Mouse (Mus musculus) gastrocnemius, adult 18-20 months (tissue): Measurements from ENCODE around the gene Gm17087. TPM values are rescaled to one million over a fixed set of nuclear protein-coding genes. Genes with fewer than 3 reads are reported as not detected.
A peak's percentile ranks its signal among the peaks of the same experiment; 100 is the strongest.

ENCODE experiments used
- DNase-seq: peaks from one replicate; pipeline ENCODE4 v3.0.0; 2021; ENCODE audit warnings: low spot score
- total RNA-seq, 2 experiments: library from RNA; stranded (reverse); gene quantifications; 2 replicates each; pipeline ENCODE4 v1.2.3; 2021

Gene Gm17087
- total RNA-seq, 2 experiments from 2014 or later: not detected

DNA sequence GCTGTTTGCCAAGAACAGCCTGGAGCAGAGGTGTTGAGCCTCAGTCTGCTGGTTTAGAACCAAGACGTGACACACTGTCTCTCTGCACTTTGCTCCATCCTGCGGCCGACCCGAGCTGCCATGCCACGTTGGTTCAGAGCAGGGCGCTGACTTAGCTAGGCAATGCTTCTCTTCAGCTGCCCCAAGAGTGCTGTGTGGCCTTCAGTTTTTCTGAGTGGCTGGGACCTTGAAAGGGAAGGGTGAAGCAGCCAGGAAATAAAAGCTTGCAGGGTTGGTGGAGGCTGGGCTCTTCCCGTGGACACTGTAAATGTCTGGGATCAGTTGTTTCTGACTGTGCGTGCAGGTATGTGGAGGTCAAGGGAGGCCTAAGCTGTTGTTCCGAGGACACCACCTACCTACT, 20.4 kb downstream of the Gm17087 start:
- no peak for DNase-seq

DNA sequence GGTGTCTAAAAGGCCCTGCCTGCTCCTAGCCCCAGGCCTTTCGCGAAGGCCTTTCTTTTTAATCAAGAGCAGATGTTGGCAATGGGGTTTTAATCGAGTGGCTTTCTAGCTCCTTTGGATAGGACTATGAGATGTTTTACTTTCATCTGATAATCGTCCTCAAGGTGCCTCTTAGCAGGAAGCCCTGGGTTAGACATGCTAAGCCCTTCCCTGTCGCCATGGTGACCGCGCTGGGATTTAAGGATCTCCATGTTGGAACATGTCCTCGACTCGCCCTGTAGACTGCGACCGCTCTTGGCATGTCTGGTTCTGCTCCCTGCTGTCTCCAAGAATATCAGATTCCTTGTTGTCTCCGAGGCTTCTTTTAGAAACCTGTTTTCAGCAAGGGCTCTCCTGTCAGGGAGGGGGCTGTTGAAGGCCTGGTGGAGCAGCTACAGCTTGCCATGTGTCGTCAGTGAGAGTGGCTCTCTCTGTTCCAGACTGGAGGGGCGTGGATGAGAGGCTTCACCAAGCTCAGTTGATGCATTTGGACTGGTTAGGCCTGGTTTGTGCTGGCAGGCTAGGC, 24.7 kb downstream of the Gm17087 start:
- DNase-seq: peak; percentile 15

DNA sequence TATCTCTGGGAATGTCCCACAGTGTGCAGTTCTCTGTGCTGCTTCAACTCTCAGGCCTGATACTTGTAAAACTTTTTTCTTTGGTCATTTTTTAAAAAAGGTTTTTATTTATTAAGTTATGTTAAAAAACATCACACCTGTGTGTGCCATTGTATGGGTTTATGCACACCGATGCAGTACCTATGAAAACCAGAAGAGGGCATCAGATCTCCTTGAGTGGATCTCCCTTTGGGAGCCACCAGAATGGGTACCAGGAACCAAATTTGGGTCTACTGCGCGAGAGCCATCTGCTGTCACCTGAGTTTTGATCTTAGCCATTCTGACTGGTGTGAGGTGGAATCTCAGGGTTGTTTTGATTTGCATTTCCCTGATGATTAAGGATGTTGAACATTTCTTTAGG, 28.6 kb downstream of the Gm17087 start:
- no peak for DNase-seq

DNA sequence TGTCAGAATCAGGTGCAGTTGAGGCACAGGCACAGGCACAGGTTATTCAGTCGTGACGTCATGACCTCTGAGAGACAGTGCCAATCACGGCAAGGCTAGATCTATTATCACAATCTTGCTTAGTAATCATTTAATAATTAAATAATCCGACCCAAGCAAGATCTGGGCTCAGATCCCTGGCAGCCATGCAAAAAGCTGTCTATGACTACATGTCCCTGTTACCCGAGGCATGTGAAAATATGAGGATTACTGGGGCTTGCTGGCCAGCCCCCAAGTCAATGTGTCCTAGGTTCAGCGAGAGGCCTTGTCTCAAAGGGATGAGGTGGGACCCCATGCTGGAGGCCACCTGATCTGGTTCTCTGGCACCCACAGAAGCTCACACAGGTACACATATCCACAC, 30.2 kb downstream of the Gm17087 start:
- no peak for DNase-seq

DNA sequence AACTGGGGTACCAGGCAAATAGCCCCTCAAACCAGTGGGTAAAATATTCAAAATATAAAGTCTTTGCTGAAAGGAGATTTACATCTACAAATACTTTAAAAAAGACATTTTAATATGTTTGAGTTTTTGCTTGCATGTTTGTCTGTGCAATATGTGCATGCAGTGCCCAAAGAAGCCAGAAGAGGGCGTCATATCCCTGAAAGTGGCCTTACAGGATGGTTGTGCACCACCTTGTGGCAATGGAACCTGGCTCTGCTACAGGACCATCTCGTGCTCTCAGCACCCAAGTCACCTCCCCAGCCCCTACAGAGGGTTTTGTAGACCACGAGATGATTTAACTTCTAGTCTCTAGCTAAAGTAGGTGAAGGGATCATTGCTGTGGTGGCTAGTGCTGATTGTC, 32.9 kb downstream of the Gm17087 start:
- DNase-seq: no peak

DNA sequence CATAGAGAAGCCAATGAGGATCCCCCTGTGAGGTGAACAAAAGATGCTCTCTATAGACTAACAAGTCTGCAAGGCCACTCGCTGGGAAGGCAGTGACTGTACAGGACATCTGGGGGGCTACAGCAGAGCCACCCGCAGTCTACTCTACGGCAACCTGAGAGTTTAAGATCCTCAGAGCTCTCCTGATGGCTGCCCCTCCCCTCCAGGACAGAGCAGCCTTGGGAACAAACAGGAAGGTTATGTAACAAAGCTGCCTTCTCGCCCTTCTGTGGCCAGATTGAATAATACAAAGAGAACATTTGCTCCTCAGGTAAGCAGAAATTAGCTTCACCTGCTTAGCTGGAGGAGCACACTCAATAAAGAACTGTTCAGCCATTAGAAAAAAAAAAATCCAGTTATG, 34.1 kb downstream of the Gm17087 start:
- DNase-seq: no peak

DNA sequence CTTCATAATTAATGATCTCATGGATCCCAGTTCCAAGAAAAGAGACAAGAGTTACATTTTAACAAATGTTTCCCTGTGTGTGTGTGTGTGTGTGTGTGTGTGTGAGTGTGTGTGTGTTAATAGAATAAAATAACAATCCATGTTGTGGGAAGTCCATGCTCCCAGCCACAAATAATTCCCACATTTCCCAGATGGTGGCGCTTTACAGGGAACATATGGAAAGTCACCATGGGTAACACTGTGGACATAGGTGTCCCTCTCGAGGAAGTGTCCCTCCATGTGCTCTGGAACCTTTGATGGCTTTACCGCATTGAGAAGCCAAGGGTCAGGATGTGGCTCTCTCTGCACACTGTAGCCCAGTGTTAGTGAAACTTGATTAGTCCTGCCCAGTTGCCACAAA, 38.1 kb downstream of the Gm17087 start:
- DNase-seq: no peak

DNA sequence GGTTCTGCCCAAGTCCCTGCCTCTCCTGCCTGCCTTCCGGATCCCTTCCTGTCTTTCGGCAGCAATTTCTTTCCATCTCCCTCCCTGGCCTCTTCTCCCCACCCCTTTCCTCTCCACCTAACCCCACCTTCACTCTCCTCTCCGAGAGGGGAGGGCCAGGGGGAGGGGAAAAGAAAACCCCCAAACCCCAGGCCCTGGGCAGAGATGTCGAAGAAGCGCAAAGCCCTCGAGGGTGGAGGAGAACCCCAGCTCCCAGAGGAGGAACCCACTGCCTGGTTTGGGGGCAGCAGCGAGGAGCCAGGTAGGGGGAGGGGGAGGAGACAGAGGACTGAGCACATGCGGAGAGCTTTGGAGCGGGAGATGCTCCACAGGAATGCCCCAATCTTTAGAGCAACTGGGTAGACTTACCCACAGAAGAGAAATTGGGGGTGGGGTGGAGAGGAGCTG, 39.9 kb downstream of the Gm17087 start:
- no peak for DNase-seq

DNA sequence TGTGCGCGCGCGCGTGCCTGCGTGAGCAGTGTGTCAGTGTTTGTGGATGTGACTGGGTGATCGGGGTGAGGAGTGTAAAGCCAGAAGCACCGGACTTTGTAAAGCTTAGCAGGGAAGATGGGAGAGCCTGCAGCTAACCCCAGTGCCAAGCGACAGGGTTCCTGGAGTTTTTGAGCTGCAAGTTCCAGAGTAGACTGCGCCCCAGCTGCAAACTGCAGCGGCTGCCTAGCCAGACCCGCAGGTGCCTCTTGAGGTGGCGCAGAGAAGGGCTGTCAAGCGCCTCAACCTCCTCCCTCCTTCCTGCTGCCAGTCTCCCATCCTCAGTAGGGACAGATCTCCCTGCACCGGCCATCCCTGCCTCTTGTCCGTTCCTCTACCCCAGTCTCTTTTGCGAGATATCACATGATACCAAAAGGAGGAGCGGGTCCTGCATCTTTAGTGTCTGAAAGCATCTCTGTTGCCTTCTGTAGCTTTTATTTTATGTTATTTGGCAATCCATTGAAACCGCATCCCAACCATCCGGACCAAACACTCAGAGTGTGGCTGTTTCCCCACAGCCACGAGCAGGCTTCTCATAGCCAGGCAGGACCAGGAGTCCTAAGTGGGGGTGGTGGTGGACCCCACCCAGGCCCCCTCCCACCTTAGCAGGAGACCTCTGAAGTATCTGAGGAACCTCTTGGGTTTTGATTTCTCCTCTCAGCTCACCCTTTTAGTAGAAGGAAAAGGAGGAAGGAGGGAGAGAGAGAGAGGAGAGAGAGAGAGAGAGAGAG, 40.6 kb downstream of the Gm17087 start:
- no peak for DNase-seq

DNA sequence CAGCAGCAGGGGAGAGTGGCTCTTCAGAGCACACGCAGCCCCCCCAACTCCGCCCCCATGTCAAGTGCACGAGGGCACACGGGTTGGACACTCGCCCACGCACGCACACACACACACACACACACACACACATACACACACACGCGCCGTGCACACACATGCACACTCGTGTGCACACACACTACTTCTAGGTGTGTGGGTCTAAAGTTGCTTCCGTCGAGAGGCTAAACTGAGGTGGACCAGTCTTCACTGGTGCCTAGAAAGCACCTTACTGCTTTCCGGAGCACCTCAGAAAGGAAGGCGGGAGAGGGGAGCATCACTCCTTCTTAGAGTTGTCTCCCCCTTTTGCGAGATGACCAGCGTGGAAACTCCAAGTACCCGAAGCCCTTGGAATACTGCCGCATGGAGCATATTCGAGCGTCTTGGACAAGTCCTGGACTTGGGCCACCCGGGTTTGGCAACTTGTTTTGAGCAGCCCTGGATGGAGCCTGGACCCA, 41.5 kb downstream of the Gm17087 start, which contains the start of gene Pde10a:
Gene Pde10a (plus strand): TSS at position 148 of the 497 bp plus-strand sequence.
- peak; percentile 56 for DNase-seq

DNA sequence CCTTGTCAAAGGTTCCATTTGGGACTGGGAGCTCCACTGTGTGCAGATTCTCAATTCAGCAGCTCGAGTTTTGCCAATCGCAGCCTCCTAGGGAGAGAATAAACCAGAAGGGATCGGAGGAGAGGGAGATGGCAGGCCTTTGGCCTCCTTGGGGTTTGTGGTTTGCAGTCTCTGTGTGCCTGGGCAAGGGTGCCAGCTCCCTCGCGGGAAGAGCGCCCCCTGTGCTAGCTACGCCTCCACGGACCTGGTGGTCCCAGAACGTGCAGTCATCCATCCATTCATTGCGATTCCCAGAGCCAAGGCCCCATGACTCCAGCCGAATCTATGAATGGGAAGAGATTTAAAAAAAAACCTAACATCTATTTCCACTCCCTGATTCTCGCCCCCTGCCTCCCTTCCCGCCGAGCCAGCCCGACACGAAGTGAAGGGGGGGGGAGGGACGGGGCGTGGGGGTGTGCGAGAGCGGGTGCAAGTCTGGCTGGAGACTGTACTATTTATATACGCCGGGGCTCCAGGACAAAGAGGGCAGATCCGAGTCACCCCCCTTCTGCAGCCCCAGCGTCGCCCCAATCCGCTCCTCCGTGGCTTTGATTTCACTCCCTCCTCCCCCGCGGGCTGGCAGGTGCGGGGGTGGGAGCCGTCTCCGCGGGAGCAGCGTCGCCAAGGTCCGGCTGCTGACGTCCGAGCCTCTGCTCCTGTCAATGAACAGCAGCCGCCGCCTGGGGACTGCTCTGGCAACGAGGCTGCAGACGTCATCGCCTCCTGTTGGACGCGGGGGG, 42.2 kb downstream of the Gm17087 start:
- DNase-seq: peak; percentile 87

DNA sequence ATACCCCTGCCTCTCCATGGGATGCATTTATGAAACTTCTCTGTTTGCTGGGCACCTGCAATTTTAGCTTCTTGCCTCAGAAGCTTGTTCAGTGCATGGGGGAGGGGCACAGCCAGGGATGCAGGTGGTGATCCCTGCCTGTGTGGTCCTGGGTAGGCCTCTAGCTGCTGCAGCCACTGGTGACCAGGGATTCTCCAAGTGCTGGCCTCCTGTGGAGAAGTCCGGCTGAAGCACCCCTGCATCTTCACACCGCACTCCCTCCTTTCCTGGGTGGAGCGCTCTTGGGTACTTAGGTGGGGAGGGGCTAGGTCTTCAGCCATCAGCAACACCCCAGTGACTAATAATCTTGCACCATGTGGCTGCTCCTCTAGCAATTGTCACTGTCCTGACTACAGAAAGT, 42.8 kb downstream of the Gm17087 start:
- DNase-seq: no peak

DNA sequence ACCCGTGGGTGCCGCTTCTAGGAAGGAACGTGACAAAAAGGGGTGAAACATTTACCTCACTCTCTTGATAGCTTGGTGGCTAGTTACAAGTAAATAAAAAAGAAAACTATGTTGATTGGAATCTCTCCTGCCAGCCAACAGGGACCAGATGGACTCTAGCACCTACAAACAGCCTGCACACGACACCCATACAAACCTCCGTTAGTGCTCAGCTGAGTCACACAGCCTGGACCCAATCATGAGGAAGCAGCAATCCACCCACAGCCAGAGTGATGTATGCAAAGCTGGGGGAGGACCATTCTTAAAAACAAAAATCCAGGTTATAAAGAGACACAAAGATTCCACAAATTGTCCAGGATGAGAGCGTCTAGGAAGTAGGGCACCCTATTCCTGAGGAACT, 50.7 kb downstream of the Gm17087 start:
- DNase-seq: no peak

Other genes starting within 250 kb of the Gm17087 start
- not detected for gene Prr18, start 229.5 kb downstream of the Gm17087 start, total RNA-seq
- not detected for gene T2, start 211.0 kb downstream of the Gm17087 start, total RNA-seq
- not detected for gene T, start 132.5 kb downstream of the Gm17087 start, total RNA-seq
- 1 to 10 TPM; 3.5 to 4.4 TPM for gene Pde10a, start 41.6 kb downstream of the Gm17087 start, total RNA-seq